Mouse (Mus musculus) left cerebral cortex, postnatal 10 days (tissue): ENCODE results near the gene Nedd9. TPM values are rescaled to one million over a fixed set of nuclear protein-coding genes. Genes with fewer than 3 reads are reported as not detected.
A peak's percentile ranks its signal among the peaks of the same experiment; 100 is the strongest.

Experiments used
- DNase-seq, 2 experiments: peaks; one replicate each; pipeline ENCODE4 v3.0.0; 2021 to 2022; ENCODE audit warnings: low spot score in 2 of 2, mixed read lengths in 1 of 2; ENCODE audit errors: extremely low spot score in 1 of 2
- intact Hi-C: fragments of 180-260 bp; cut with DNase I; formaldehyde crosslinking; loops from one replicate; pipeline ENCODE4 v1.15.1; 2025
- total RNA-seq, 2 experiments: library from RNA; stranded (reverse); gene quantifications; 2 replicates each; pipeline ENCODE4 v1.2.3; 2021

Nedd9 gene
- total RNA-seq, 2 experiments from 2014 or later: 9.4 to 14.5 TPM

DNA sequence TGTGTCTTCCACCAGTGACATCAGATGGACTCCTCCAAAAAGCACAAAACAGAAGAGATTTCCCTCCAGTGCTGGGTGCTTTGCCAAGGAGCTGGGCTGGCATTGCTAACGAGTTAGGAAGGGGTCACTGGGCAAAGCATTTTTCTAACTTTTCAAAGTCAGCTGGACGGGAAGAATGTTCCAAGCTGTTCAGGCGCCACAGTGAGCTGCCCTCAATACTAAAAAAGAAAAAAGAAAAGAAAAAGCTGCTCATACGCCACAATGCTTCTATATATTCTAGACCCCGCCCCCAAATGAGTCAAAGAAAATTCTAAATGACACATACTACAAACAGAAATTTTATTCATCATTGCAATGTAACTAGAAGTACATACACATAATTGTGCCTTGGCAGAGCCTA lies 148.0 kb downstream of the Nedd9 start:
- intact Hi-C loops: no loop called here
- no peak for DNase-seq

DNA sequence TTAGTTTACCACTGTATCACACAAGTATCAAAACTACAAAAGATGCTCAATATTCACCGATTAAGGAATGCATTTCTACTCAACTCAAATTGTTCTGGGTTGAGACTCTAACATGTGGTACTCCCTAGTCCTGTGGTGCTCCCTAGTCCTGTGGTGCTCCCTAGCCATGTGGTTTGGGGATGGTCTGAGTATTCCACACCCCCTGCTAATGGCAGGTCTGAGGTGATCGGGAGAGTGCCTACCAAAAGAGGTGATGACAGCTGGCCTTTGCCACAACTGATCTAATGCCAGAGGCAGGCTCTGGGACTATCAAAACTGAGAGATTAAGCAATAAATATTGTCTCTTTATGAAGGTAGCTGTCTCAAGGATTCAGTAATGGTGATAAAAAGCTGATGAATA lies 149.8 kb downstream of the Nedd9 start:
- DNase-seq: no peak
- intact Hi-C loops: no loop called here

DNA sequence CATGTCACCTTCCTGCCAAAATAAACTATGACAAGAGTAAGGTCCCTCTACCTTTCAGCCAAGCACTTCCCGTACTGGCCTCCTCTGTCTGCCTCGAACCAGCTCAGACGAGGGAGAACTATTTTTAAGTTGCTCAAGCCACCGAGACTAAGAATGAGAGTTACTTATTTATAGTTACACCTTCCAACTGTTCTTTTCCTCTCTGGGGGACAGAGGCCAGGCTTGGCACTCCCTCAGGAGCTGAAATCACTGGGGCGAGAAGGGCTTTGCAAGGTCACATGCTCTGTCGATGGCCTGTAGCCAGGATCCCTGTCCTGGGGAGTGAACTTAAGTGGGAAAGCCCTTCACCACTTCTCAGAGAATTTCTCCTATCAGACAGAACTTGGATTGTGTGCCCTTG lies 150.9 kb downstream of the Nedd9 start:
- peak in 1 of 2 experiments; percentile 67 for DNase-seq
- intact Hi-C loops: no loop called here

DNA sequence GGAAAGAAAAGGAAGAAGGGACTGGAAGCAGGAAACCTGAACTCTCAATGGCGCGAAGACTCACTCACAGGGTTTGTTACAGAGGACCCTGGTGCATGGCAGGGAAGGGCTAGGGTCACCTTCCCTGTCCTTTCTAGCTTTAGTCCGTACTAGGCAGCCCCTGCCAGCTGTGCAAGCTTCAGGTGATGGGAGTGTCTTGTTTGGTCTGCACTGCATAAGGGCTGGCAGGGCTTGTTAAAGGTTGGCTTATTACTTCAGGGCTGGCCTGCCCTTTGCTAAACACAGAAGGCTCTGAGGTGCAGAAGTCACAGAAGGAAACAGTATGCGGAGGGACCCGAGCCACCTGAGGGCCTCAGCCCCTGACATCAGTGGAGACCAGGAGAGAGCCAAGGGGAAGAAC lies 151.4 kb downstream of the Nedd9 start:
- no peak for DNase-seq
- intact Hi-C loops: no loop called here

DNA sequence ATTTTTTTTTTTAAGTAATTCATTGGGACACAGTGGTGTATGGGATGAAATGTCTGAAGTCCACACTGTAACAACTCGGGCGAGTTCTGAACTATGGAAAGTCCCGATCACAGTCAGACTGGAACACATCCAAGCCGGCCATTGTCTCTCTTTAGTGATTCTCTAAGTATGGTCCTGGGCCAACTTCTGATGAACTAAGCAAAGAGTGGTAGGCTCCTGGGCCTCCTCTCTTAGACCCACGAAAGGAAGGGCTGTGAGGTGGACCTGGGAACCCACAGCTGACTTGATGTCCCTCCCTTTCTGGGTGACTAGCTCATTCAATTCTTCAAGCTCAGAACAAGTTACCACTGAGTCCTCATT lies 152.5 kb downstream of the Nedd9 start:
- intact Hi-C loops: no loop called here

DNA sequence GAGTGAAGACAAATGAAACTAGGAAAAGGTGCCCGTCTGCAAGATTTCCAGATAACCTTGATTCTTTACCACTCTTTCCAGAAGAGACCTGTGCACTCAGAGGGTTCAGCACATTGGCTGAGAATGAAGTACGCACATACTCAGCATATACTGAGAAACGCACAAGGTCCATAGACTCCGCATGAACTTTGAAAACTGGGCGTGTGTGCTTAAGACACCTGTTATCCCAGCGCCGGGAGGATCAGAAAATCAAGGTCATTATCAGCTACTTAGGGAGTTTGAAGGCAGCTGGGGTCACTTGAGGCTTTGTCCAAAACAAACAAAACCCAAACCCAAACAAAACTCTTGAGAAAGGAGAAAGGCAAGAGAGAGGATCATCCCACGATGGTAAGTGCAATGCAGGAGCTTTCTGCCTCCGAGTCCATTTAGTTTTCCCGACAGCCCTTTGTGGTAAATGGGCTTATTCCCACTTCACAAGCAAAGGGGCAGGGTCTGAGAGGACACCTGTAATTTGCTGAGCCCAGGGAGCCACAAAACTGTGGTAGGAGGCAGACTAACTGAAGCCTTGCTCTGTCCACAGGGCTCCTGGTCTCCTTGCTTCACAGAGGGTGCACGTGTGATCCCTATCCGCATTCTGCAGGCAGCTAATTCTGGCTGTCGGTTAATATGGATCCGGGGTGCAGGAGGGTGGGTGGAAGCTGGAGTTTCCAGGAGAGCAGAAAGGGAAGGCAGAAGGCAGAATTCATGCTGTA lies 153.1 kb downstream of the Nedd9 start:
- intact Hi-C loops: no loop called here
- no peak for DNase-seq

More for the DNA sequence above, 152.5 kb downstream of the Nedd9 start:
- DNase-seq: peak in 1 of 2 experiments; percentile 53

DNA sequence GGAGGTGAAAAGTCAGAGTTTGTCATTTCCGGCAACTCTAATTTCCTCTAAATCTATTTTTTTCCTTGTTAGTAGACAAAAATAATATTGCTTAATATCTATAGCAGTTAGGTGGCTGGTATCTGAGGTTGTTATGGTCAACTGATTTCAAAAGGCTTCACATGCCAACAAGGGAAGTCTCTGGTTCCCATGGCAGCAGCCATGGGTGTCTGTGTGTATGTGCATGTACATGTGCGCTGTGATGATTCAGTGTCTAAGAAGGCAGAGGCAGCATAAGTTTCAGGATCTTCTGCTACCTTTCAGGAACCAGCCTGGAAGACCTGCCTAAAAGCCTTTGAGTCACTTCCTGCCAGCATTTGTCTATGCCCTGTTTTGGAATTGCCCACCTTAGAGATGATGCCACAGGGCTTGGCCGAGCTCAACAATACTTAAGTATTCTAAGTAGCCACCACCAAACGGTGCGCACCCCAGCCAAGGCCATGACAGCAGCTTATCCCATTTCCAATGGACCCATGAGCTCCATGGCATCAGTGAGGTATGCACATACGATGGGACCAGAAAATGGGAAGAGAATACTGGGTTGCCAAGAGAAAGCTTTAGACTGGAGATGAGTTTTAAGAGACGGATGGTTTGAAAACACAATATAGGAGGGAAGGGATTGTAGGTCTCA lies 155.4 kb downstream of the Nedd9 start:
- intact Hi-C loops: no loop called here
- DNase-seq: no peak

DNA sequence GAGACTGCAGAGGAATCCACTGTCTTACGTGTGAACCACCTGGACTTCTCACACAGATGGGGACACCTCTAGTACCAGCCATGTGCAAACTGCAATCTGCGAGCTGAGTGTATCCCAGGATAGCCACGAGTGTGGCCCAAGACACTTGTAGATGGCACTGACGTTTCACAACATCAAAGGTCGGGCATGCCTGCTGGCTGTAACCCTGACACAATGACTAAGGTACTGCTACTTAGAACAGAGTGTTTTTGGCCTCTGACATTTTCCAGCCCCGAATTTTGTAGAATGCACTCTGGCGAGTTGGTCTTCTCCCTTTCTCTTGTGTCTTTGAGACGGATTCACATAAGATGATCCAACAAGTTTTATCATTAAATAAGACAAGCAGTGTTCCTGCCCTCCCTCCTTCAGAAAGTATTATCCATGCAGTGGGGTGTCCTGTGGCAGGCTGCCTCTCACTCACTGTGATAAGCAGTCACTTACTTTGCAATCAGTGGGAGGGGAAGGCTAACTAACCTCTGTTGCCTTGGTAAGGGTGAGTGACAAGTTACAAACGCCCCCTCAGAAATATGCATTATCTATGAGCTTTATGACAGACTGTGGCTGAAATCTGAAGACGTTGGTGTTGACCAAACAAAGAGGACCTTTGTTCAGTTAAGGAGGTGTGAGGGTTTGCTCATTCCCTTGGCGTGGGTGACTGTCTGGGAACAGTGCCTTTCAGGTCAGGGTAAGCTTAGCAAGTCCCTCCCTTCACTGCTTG lies 156.4 kb downstream of the Nedd9 start:
- intact Hi-C loops: no loop called here
- DNase-seq: no peak

DNA sequence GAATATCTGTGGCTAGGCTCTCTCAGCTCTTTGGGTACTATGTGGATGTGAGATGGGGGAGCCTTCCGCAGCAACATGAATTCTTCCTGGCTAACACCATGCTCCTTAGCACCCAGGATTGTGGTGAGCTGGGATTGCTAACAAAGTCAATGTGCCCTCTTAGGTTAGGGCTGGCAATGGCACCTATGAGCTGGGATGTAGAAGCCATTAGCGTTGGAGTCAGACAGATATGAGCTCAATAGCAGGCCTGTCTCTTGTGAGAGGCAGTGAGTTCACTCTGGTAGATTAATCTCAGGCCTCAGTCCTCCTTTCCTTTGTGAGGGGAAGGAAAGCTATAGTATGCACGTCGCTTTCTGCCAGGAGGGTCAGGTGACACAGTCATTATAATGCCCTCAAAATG lies 157.1 kb downstream of the Nedd9 start:
- DNase-seq: no peak
- intact Hi-C loops: no loop called here

DNA sequence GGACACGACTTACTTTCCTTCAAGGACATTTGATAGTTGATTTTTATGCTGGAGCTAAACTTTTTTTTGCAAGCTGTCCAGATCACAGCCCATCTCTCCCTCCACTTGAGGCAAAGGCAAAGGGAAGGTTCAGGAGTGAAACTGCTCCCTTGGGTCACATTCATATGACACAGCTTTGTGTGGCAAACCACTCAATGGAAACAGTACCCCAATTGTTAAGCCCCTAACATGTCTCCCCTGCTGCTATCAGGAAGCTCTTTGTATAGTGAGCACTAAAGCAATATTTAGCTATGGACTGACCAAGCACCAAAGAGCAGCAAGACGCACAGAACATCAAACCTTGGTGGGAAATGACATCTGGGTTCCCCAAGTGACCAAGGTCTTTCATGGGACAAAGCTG lies 158.7 kb downstream of the Nedd9 start:
- intact Hi-C loops: no loop called here
- no peak for DNase-seq

DNA sequence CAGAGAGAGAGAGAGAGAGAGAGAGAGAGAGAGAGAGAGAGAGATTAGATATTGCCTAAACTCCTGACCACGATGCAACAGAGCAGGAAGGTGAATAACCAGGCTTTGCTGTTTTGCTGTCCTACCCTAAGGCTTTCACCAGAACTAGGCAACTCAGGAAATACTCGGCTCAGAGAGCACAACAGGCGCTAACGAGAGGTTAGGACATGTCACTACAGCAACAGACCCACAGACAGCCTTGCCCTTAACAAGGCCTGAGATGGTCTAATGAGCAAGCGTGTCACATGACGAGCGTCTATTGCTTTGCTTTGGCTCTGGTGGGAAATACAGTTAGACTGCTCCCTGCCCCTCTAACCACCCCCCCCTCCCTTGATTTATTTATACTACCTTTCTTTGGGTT lies 159.6 kb downstream of the Nedd9 start:
- intact Hi-C loops: no loop called here
- DNase-seq: no peak

DNA sequence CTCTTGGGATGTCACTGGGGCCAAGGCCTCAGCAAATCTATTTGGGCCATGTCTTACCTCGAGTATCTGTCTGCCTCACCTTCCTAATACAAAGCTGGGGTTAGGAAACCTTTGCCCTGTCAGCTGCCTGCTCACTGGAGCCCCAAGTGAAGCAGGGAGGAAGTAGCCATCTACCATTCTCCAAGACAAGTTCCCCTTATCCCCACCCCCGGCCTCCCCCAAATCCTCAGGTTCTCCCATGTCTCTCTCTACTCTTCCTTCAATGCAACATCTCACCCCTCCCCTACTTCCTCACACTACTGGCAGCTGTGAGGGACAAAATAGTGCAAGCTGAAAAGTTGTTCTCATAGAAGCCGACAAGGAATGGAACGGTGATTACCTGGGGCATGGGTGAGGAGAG lies 161.0 kb downstream of the Nedd9 start:
- no peak for DNase-seq
- intact Hi-C loops: no loop called here

DNA sequence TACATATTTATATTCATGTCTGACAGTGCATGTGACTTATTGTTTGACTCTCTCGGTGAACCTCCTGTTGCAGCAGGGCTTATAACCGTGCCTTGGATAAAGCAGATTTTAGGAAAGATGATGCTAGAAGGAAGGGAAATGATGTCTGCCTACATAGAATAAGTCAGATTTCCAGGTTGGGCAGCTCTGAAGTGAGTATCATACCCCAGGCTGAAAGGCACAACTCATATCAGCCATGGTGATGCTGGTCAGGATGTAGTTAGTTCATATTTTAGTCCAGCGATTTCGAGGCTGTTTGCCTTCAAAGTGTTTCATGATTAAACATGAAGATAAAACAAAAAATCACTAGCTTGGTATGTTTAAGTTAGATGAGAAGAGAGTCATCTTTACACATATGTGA lies 161.8 kb downstream of the Nedd9 start:
- no peak for DNase-seq
- intact Hi-C loops: no loop called here

DNA sequence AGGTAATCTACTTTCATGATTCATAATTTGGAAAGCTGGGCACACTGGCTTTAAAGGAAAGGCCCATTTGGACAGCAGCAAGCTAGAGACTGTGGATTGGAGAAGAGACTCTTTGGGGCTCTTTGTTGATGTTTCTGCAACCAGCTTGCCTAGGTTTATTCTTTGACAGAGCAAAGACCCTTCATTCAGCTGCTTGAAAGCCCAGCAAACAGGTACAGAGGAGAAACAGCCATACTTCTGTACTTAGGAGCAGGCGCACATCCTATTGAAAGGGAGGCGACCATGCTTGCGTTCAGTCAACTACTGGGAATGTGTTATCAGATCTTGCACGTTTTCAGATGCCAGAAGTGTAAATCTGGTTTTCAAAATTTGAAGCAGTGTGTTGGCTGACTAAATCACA lies 162.5 kb downstream of the Nedd9 start:
- DNase-seq: no peak
- intact Hi-C loops: no loop called here

DNA sequence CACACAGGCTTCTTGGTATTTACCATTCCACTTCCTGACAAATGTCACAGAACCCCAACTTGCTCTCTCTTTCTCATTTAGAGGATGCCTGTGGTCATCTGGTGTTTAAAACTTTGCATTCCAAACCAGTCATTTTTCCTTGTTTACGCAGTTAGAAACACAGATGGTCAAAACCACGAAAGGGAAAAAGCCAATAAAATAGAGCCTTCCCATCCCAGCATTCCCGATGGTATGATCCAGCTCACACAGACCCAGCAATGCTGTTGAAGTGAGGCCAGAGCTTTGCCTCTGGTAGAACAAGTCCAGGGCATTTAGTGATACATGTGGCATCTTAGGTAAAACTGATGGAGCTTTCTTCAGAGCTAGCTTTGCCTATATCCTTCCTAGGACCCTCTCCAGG lies 165.7 kb downstream of the Nedd9 start:
- intact Hi-C loops: no loop called here
- DNase-seq: no peak

DNA sequence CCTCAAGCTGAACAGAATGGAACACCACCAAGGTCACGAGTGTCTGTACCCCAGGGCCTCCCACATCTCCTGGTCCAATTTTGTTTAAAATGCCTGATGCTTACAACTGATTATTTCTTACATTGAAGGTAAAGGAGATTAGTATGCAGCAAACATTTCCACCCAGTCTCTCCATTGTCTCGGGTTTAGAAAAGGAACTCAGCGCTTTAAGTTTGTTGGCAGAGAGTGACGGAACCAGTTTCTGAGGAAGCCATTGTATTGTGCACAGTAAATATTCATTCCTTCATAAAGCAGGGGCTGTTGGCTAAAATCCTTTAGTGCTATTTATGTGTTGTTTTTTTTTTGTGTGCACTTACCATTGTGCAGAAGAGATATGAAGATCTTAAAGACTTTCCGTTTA lies 166.4 kb downstream of the Nedd9 start:
- DNase-seq: no peak
- intact Hi-C loops: no loop called here

DNA sequence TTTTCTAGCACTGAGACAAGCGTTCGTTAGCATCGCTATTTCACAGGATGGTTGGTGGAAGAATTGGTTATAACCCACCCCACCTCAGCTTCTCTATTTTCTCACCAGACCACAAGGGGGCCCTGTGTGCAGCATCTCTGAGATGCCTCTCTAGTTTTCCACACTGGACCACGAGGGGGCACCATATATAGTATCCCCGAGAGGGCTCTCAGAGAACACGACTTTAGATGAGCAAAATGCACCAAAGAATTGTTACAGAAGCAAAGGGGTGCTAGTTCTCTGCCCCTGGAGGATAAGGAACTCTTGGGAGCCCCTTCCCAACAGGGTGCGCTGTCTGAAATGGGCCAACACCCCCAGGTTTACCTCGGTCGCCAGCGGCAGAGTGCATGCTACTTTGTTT lies 184.4 kb downstream of the Nedd9 start:
- intact Hi-C loops: loop anchor here (1.0 to 5.0 kb wide), 2 partner anchors 55 to 270 kb away; no protein-coding TSS in a partner anchor
- peak; percentile 61 to 86 for DNase-seq

DNA sequence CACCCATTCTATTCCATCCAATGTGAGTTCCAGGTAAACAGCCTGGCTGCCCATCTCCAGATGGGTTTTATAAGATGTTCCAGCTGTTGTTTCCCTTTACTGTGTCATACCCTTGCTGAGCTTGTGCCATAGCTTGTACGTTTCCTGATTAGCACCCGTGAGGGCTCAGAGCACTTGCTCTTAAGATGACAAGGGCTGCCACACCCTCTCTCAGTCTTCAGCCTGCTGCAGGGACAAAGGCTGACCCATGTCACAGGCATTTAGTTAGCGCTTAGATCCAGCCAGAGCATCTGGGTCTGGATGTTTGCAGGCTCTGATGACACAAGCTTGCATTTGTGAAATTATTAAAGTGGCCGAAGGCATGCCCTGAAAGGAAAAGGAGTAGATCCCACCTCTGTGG lies 187.1 kb downstream of the Nedd9 start:
- DNase-seq: no peak
- intact Hi-C loops: loop anchor here (5.0 kb wide), 1 partner anchor 57 kb away; no protein-coding TSS in a partner anchor

DNA sequence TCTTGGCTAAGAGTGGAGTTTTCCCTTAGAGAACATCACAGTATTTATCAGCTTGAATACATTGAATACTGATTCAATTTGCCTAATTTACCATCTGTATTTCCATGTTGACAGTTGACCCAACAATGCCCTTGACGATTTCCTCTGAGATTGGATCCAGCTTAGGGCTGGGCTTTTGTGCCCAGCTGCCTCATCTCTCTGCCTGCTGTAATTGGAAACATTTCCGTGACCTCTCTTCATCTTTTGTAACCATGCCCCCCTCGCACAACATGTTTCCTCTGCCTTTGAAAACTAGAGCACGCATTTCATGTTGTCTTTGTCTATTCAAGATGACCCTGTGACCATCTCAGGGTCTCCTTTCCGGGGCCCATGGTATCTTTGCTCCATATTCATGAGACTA lies 188.2 kb downstream of the Nedd9 start:
- intact Hi-C loops: no loop called here
- no peak for DNase-seq

DNA sequence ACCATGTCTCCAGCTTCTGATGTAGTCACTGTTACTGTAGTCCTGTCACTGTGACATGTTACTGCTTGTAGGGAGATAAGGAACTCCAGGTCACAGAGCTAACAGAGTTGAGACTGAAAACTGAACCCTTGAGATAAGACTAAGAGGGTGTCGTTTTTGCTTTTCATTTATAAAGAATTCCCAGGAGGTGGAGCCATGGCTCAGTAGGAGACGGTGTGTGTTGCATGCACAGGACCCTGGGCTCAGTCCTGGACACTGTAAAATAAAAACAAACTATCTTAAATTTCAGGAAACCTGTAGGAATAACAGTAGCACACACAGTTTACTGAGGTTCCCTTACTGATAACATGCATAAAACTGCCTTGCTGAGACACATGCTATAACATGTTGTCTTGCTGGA lies 188.6 kb downstream of the Nedd9 start:
- intact Hi-C loops: no loop called here
- DNase-seq: no peak
